Mouse (Mus musculus) megakaryocyte, embryonic 14.5 days (primary cell): ENCODE measurements at regions not wholly inside any gene's neighbourhood (a gene's known extent, or its start where the extent isn't known, plus 50 kb on each side); places are given as distances from the start of the nearest gene placed in this dataset.

ENCODE experiments used
- H3K27me3 ChIP-seq: replicated peaks from 2 replicates; pipeline ENCODE3; 2012; ENCODE audit warnings: inconsistent platforms
- H3K36me3 ChIP-seq: replicated peaks from 2 replicates; pipeline ENCODE3; 2012; ENCODE audit warnings: low read length, inconsistent platforms, mixed read lengths
- H3K4me1 ChIP-seq: 2 replicates; pipeline ENCODE4 v1.6.1; 2012; ENCODE audit warnings: inconsistent platforms
- H3K4me3 ChIP-seq: replicated peaks from 2 replicates; pipeline ENCODE3; 2012; ENCODE audit warnings: moderate library complexity, mild to moderate bottlenecking, inconsistent platforms
- H3K9me3 ChIP-seq: 2 replicates; pipeline ENCODE4 v1.6.1; 2012; ENCODE audit warnings: inconsistent platforms
- FLI1 ChIP-seq: IDR thresholded peaks from 2 replicates; pipeline ENCODE4 v1.6.1; 2012; ENCODE audit warnings: low read length, inconsistent platforms, mixed read lengths
- GATA1 ChIP-seq: IDR thresholded peaks from 3 replicates; pipeline ENCODE4 v1.6.1; 2012; ENCODE audit warnings: mixed read lengths, low read length, inconsistent platforms, borderline replicate concordance

- Histone ChIP-seq H3K4me3 (no peak overlapping the region), H3K27me3 (no peaks in the 10 kb centered on the region)
- TF ChIP-seq FLI1 = no peak
Measured at GRCm38 (mm10) chr2:78726060-78726459, 141.9 kb upstream of the Ube2e3 start.

GRCm38 (mm10) chr2:78724416-78724815 lies 143.5 kb upstream of the Ube2e3 start:
- Histone ChIP-seq H3K36me3 (no peaks in the 10 kb centered on the region), H3K4me1 (no peaks in the 10 kb centered on the region), H3K4me3 (no peak overlapping the region), H3K9me3 (no peaks in the 10 kb centered on the region), H3K27me3 (no peaks in the 10 kb centered on the region)
- TF ChIP-seq FLI1 (no peak), GATA1 (no peak)

More at GRCm38 (mm10) chr2:78726060-78726459, 141.9 kb upstream of the Ube2e3 start:
- Histone ChIP-seq H3K4me1 (no peaks in the 10 kb centered on the region), H3K36me3 (no peaks in the 10 kb centered on the region), H3K9me3 (no peaks in the 10 kb centered on the region)

- H3K36me3 ChIP-seq = no peaks in the 10 kb centered on the region
- no peak overlapping the region for H3K4me3 ChIP-seq
- no peaks in the 10 kb centered on the region for H3K9me3 ChIP-seq
- no peaks in the 10 kb centered on the region for H3K4me1 ChIP-seq
- no peak for TF ChIP-seq FLI1
- no peak for TF ChIP-seq GATA1
- no peaks in the 10 kb centered on the region for H3K27me3 ChIP-seq
Measured at GRCm38 (mm10) chr2:78723423-78723822, 144.5 kb upstream of the Ube2e3 start.

- Histone ChIP-seq H3K4me1 (no peaks in the 10 kb centered on the region), H3K27me3 (no peaks in the 10 kb centered on the region), H3K4me3 (no peak overlapping the region), H3K9me3 (no peaks in the 10 kb centered on the region), H3K36me3 (no peaks in the 10 kb centered on the region)
- TF ChIP-seq GATA1 (no peak), FLI1 (no peak)
Measured at GRCm38 (mm10) chr2:78722739-78723138, 145.2 kb upstream of the Ube2e3 start.

GRCm38 (mm10) chr2:78718550-78718949 lies 149.4 kb upstream of the Ube2e3 start:
- no peak for TF ChIP-seq FLI1
- no peak for TF ChIP-seq GATA1
- Histone ChIP-seq H3K36me3 (no peaks in the 10 kb centered on the region), H3K27me3 (no peaks in the 10 kb centered on the region), H3K4me3 (no peak overlapping the region), H3K9me3 (no peaks in the 10 kb centered on the region), H3K4me1 (peaks cover 4% of the 10 kb centered on the region)

- no peak overlapping the region for H3K4me3 ChIP-seq
- no peak for TF ChIP-seq FLI1
- no peak for TF ChIP-seq GATA1
- peaks cover 4% of the 10 kb centered on the region for H3K4me1 ChIP-seq
- no peaks in the 10 kb centered on the region for H3K27me3 ChIP-seq
- no peaks in the 10 kb centered on the region for H3K9me3 ChIP-seq
- H3K36me3 ChIP-seq = no peaks in the 10 kb centered on the region
Measured at GRCm38 (mm10) chr2:78716157-78716798, 151.6 kb upstream of the Ube2e3 start.

GRCm38 (mm10) chr2:78694851-78695250 lies 173.1 kb upstream of the Ube2e3 start:
- Histone ChIP-seq H3K36me3 (no peaks in the 10 kb centered on the region), H3K4me1 (no peaks in the 10 kb centered on the region), H3K4me3 (no peak overlapping the region), H3K27me3 (peaks cover 2% of the 10 kb centered on the region), H3K9me3 (no peaks in the 10 kb centered on the region)
- TF ChIP-seq GATA1 (no peak), FLI1 (no peak)

- H3K4me3 ChIP-seq = no peak overlapping the region
- H3K36me3 ChIP-seq = no peaks in the 10 kb centered on the region
- H3K4me1 ChIP-seq = no peaks in the 10 kb centered on the region; the same call in 1 of the 2 replicates
- no peaks in the 10 kb centered on the region for H3K9me3 ChIP-seq
- H3K27me3 ChIP-seq = no peaks in the 10 kb centered on the region
- TF ChIP-seq GATA1 (no peak), FLI1 (no peak)
Measured at GRCm38 (mm10) chr2:78656668-78657067, 211.3 kb upstream of the Ube2e3 start.

- Histone ChIP-seq H3K27me3 (no peaks in the 10 kb centered on the region), H3K9me3 (no peaks in the 10 kb centered on the region), H3K4me3 (no peak overlapping the region), H3K36me3 (no peaks in the 10 kb centered on the region), H3K4me1 (no peaks in the 10 kb centered on the region; the same call in 1 of the 2 replicates)
- TF ChIP-seq FLI1 = no peak
- TF ChIP-seq GATA1 = no peak
Measured at GRCm38 (mm10) chr2:78655156-78655855, 212.6 kb upstream of the Ube2e3 start.

GRCm38 (mm10) chr2:78651549-78651948 lies 216.4 kb upstream of the Ube2e3 start:
- no peak for TF ChIP-seq GATA1
- TF ChIP-seq FLI1 = no peak
- Histone ChIP-seq H3K4me1 (no peaks in the 10 kb centered on the region), H3K27me3 (no peaks in the 10 kb centered on the region), H3K4me3 (no peak overlapping the region), H3K9me3 (no peaks in the 10 kb centered on the region), H3K36me3 (no peaks in the 10 kb centered on the region)
